Mouse (Mus musculus) G1E (cell line): ENCODE measurements around the gene Htr2b. TPM values are rescaled to one million over a fixed set of nuclear protein-coding genes. Genes with fewer than 3 reads are reported as not detected.
A peak's percentile ranks its signal among the peaks of the same experiment; 100 is the strongest.

Experiments used
- ATAC-seq: 2 replicates; pipeline ENCODE4 v1.8.0; 2016; ENCODE audit warnings: mild to moderate bottlenecking; ENCODE audit not compliant: insufficient number of reproducible peaks, poor library complexity, low FRiP score, severe bottlenecking; ENCODE audit errors: extremely low read depth
- DNase-seq: peaks from one replicate; pipeline ENCODE4 v3.0.0; 2012; ENCODE audit warnings: low spot score
- H3K27me3 ChIP-seq: 2 replicates; pipeline ENCODE4 v1.6.1; 2012; ENCODE audit warnings: mild to moderate bottlenecking, low read length, inconsistent platforms; ENCODE audit not compliant: insufficient read depth
- H3K36me3 ChIP-seq: replicated peaks from 2 replicates; pipeline ENCODE3; 2012; ENCODE audit warnings: mild to moderate bottlenecking, inconsistent platforms
- H3K4me1 ChIP-seq: 2 replicates; pipeline ENCODE4 v1.6.1; 2012; ENCODE audit warnings: low read depth, low read length, inconsistent platforms, mixed read lengths; ENCODE audit not compliant: insufficient read depth
- H3K4me3 ChIP-seq: 2 replicates; pipeline ENCODE4 v1.5.1; 2012; ENCODE audit warnings: low read depth, mild to moderate bottlenecking, inconsistent platforms, low read length, moderate library complexity, mixed read lengths
- H3K9me3 ChIP-seq: replicated peaks from 2 replicates; pipeline ENCODE4 v1.6.1; 2012; ENCODE audit warnings: inconsistent platforms
- CTCF ChIP-seq: IDR thresholded peaks from 2 replicates; pipeline ENCODE4 v1.5.1; 2012; ENCODE audit warnings: low read depth, low read length, inconsistent platforms, mixed read lengths
- GATA1 ChIP-seq: IDR thresholded peaks from 2 replicates; pipeline ENCODE4 v1.6.1; 2012; ENCODE audit warnings: borderline replicate concordance, low read length, inconsistent platforms, mixed read lengths
- GATA2 ChIP-seq: IDR thresholded peaks from 2 replicates; pipeline ENCODE4 v1.6.1; 2012; ENCODE audit warnings: low read depth, low read length, inconsistent platforms, borderline replicate concordance
- POLR2AphosphoS5 ChIP-seq: IDR thresholded peaks from 2 replicates; pipeline ENCODE4 v1.6.1; 2012; ENCODE audit warnings: low read depth, low read length, inconsistent platforms; ENCODE audit not compliant: insufficient replicate concordance
- TAL1 ChIP-seq: conservative IDR thresholded peaks from 2 replicates; pipeline ENCODE4 v1.6.1; 2012; ENCODE audit warnings: low read depth, low read length, inconsistent platforms, mixed read lengths
- polyA plus RNA-seq: library from polyadenylated mRNA; stranded (reverse); fragments of >175 nt; gene quantifications from 2 replicates; pipeline ENCODE4 v1.2.3, GENCODE M21; 2012
- total RNA-seq, 2 experiments: library from RNA; stranded (forward) in 1 of 2; stranded (reverse) in 1 of 2; fragments of 200-1000 nt in 1 of 2; fragments of >200 nt in 1 of 2; fragmentation: Nextera tagmentation in 1 of 2; gene quantifications; 2 replicates each; pipeline ENCODE4 v1.2.3; 2014 to 2017

The Htr2b gene
- total and polyA plus RNA-seq, 3 experiments = 0.11 TPM; not detected in 2

DNA sequence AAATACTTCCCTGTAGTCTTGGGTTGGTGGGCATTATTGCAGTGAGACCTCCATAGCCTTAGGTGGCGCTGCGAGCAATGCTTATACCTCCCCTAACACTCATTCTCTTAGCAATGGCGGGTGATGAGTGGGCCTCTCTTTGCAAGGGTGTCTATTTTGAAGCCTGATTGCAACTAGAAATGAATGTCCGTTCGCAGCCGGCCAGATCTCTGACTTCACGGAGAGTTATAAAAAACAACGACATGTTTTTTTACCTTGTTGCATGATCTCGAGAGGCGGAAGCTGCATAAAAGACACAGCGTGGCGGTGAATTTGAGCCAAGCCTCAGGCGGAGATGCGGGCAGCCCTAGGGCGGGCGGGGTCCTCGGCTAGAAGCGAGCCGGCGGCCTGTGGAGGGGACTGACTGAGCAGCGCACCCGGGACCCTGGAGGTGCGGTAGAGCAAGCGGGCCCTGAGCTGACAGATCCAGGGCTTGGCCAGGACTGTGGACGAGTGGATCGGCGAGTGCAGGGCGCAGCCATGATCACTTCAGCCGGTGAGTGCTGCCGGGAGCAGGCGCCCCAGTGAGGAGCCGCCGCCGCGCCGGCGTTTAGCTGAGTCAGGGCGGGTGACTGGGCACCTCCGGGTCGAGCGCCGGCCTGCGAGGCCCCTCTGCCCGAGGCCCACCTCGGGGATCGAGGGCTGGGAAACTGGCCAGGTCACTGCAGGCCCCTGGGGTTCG lies 47.3 kb downstream of the Htr2b start, which contains the start of gene Psmd1:
Gene Psmd1 (plus strand): TSS at position 117 of the 721 bp plus-strand sequence.
- DNase-seq = peak; percentile 76

DNA sequence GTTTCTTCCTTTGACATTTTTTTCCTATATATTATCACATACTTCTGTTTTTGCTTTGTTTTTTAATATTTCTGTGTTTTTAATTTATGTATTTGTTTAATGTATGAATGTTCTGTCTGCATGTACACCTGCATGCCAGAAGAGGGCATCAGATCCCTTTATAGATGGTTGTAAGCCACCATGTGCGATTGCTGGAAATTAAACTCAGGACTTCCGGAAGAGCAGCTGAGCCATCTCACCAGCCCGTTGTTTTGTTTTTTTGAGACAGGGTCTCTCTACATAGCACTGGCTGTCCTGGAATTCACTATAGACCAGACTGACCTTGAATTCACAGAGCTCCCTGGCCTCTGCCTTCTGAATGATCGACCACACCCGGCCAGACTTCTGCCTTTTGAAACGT lies 49.2 kb downstream of the Htr2b start:
- H3K27me3 ChIP-seq = peaks cover 7% of the 10 kb centered on the region
- H3K4me3 ChIP-seq = no peak overlapping the region
- peaks cover 3% of the 10 kb centered on the region for H3K9me3 ChIP-seq
- H3K4me1 ChIP-seq = peaks cover 42% of the 10 kb centered on the region
- no peak for ATAC-seq
- TF ChIP-seq CTCF (no peak), POLR2AphosphoS5 (no peak), GATA2 (no peak), TAL1 (no peak), GATA1 (no peak)
- DNase-seq = no peak
- peaks cover 11% of the 10 kb centered on the region for H3K36me3 ChIP-seq

More for the DNA sequence above, 47.3 kb downstream of the Htr2b start, which contains the start of gene Psmd1:
- Histone ChIP-seq H3K4me3 (peak within 1 kb of the TSS; percentile 85), H3K36me3 (peaks cover 21% of the 10 kb centered on the region), H3K27me3 (no peaks in the 10 kb centered on the region), H3K4me1 (peaks cover 43% of the 10 kb centered on the region), H3K9me3 (peaks cover 3% of the 10 kb centered on the region)
- peak; percentile 89 for TF ChIP-seq CTCF
- no peak for TF ChIP-seq GATA2
- peak; percentile 85 for ATAC-seq

DNA sequence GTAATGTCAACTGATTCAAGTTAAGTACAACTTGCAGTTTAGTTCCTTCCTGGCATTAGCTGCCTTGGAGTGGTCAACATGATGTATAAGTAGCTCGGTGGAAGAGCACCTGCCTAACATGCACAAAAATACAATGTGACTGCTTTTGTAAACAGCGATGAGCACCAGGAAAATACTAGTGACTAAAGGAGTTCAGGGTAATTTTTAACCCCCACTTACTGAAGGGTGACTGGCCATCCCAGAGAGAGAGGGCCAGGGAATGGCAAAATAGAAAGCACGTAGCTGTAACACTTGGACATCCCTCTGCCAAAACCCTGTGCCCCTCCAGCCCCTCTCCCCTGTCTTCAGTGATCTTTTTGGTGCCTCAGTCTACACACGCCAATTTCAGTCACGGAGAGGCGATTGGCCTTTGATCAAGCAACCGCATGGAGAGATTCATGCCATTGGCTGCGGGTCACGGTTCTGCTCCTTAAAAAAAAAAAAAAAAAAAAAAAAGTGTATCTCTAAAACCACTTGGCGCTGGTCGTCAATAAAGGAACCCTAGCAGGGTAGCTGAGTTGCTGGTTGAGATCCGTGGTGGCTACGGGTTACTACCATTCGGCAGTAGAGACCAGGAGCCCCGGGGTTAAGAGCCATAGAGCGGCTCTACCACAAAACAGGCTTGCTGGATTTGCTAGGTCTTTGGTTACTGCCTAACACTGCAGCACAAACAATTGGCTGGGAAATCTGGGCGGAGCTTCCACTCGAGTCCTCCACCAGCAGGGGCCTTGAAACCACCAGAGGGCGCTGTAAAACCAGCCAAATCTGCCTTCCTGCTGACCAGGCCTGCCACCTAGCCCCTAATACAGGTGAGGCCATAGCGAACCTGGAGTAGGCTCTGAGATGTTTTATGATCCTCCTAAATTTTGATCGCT lies 52.7 kb downstream of the Htr2b start:
- ATAC-seq = peak; percentile 80
- peak; percentile 79 for DNase-seq
- Histone ChIP-seq H3K4me1 (peaks cover 21% of the 10 kb centered on the region), H3K36me3 (no peaks in the 10 kb centered on the region), H3K9me3 (no peaks in the 10 kb centered on the region), H3K27me3 (peaks cover 27% of the 10 kb centered on the region), H3K4me3 (peak overlapping the region; percentile 42; the same call in 1 of the 2 replicates)
- TF ChIP-seq CTCF (peak; percentile 86), GATA1 (no peak), GATA2 (no peak), POLR2AphosphoS5 (no peak), TAL1 (no peak)

DNA sequence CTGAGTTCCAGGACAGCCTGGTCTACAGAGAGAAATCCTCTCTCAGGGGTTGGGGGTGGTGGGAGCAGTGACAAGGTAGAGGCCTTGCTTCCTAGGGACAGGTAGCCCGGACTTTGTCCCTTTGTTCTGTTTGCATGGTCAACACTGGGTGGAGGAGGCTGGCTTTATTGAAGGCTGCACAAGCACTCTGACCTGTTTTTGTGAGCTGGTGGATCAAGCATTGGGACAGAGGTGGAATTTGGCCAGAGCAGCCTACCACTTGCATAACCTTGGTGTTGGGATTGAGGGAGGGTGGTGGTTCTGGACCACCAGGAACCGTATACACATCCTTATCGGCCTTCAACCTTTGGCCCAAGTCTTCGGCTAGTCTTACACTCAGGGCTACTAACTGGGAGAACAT lies 55.5 kb downstream of the Htr2b start:
- Histone ChIP-seq H3K36me3 (no peaks in the 10 kb centered on the region), H3K4me3 (no peak overlapping the region), H3K27me3 (peaks cover 36% of the 10 kb centered on the region), H3K4me1 (peaks cover 12% of the 10 kb centered on the region), H3K9me3 (no peaks in the 10 kb centered on the region)
- ATAC-seq = no peak
- TF ChIP-seq TAL1 = no peak
- no peak for TF ChIP-seq GATA2
- TF ChIP-seq POLR2AphosphoS5 = no peak
- TF ChIP-seq GATA1 = no peak
- TF ChIP-seq CTCF = no peak
- no peak for DNase-seq

DNA sequence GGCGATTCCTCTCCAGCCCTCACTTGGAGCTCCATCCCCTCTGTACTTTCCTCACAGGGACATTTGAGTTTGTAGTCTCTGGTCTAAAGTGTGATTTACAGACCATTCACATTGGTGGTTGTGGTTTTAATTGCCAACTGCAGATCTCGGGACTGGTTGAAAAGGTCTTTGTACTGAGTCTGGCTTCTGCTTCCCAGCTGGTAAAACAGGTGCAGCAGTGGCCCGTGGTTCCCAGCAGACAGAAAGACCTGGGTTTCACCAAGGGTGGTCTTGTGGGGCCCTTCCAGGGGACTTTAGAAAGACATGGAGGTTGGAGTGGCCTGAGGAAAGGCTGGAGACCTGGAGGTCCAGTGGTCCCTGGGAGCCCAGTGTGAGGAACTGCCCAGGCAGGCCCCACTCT lies 56.8 kb downstream of the Htr2b start:
- Histone ChIP-seq H3K36me3 (no peaks in the 10 kb centered on the region), H3K4me1 (peaks cover 12% of the 10 kb centered on the region), H3K27me3 (peaks cover 36% of the 10 kb centered on the region), H3K9me3 (no peaks in the 10 kb centered on the region), H3K4me3 (no peak overlapping the region)
- no peak for DNase-seq
- no peak for ATAC-seq
- TF ChIP-seq CTCF = no peak
- no peak for TF ChIP-seq POLR2AphosphoS5
- no peak for TF ChIP-seq TAL1
- TF ChIP-seq GATA1 = no peak
- no peak for TF ChIP-seq GATA2

DNA sequence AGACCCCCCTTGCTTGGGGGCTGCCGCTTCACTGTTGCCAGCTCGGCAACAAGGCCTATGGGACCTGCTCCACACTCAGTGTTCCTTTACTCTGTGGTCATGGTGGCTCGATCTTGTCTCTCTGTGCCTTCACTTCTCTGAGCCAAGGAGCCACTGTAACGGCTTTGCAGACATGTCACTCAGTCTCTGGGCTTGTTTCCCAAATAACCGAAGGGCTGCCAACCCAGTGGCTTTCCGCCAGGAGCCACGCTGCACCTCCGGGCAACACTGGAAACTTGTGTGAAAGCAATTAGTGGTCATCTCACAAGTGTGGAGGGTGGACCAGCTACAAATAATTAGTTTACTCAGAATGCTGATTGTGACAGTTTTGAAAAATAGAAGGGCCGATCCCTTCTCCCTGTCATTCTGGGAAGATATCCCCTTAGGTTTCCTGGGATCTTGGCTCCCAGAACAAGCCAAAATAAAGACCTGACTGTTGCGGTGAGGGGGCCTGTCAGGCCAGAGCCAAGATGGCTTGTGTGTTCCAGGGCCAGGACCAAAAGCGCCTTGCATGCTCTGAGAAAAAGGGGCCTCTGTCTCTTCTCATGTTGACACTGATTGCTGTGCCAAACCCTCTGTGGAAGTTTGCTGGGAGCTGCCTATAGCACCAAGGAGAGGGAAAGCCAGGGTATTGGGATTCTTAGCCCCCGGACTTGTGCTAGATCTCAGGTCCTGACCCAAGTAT lies 58.4 kb downstream of the Htr2b start:
- no peaks in the 10 kb centered on the region for H3K36me3 ChIP-seq
- H3K4me1 ChIP-seq = no peaks in the 10 kb centered on the region
- TF ChIP-seq GATA1 (no peak), CTCF (no peak), GATA2 (no peak), POLR2AphosphoS5 (no peak), TAL1 (no peak)
- ATAC-seq = no peak
- no peaks in the 10 kb centered on the region for H3K9me3 ChIP-seq
- DNase-seq = no peak
- H3K4me3 ChIP-seq = no peak overlapping the region
- H3K27me3 ChIP-seq = peaks cover 38% of the 10 kb centered on the region

Other genes starting within 250 kb of the Htr2b start
- 51.8 and 67.5 TPM in 2 replicates for gene Itm2c, start 217.7 kb downstream of the Htr2b start, total RNA-seq (2014; fragmentation: Nextera tagmentation)
- gene Itm2c, start 217.7 kb downstream of the Htr2b start, total RNA-seq (2017) = 149 and 176 TPM in 2 replicates
- gene Itm2c, start 217.7 kb downstream of the Htr2b start, polyA plus RNA-seq = 67.9 and 69.9 TPM in 2 replicates
- not detected in 2 replicates for gene 4933407L21Rik, start 183.5 kb downstream of the Htr2b start, total RNA-seq (2014; fragmentation: Nextera tagmentation)
- gene 4933407L21Rik, start 183.5 kb downstream of the Htr2b start, total RNA-seq (2017) = 0.05 TPM in 1 of 2 replicates, not detected in the other
- gene 4933407L21Rik, start 183.5 kb downstream of the Htr2b start, polyA plus RNA-seq = not detected in 2 replicates
- 0.30 and 0.44 TPM in 2 replicates for gene Gpr55, start 151.0 kb downstream of the Htr2b start, total RNA-seq (2014; fragmentation: Nextera tagmentation)
- 0.93 and 1.2 TPM in 2 replicates for gene Gpr55, start 151.0 kb downstream of the Htr2b start, total RNA-seq (2017)
- gene Gpr55, start 151.0 kb downstream of the Htr2b start, polyA plus RNA-seq = 0.14 and 0.37 TPM in 2 replicates
- not detected in 2 replicates for gene Spata3, start 95.2 kb downstream of the Htr2b start, total RNA-seq (2014; fragmentation: Nextera tagmentation)
- gene Spata3, start 95.2 kb downstream of the Htr2b start, total RNA-seq (2017) = 0.52 TPM in 1 of 2 replicates, not detected in the other
- not detected in 2 replicates for gene Spata3, start 95.2 kb downstream of the Htr2b start, polyA plus RNA-seq
- not detected in 2 replicates for gene 2810459M11Rik, start 66.1 kb downstream of the Htr2b start, total RNA-seq (2014; fragmentation: Nextera tagmentation)
- gene 2810459M11Rik, start 66.1 kb downstream of the Htr2b start, total RNA-seq (2017) = 0.11 TPM in 1 of 2 replicates, not detected in the other
- not detected in 2 replicates for gene 2810459M11Rik, start 66.1 kb downstream of the Htr2b start, polyA plus RNA-seq
- 172 and 231 TPM in 2 replicates for gene Psmd1, start 47.6 kb downstream of the Htr2b start, total RNA-seq (2014; fragmentation: Nextera tagmentation)
- gene Psmd1, start 47.6 kb downstream of the Htr2b start, total RNA-seq (2017) = 176 and 200 TPM in 2 replicates
- gene Psmd1, start 47.6 kb downstream of the Htr2b start, polyA plus RNA-seq = 25.5 and 42.8 TPM in 2 replicates
- 8.2 and 15.5 TPM in 2 replicates for gene Gm21972, start 21.7 kb upstream of the Htr2b start, total RNA-seq (2014; fragmentation: Nextera tagmentation)
- gene Gm21972, start 21.7 kb upstream of the Htr2b start, total RNA-seq (2017) = 9.3 and 17.7 TPM in 2 replicates
- 9.2 and 10.7 TPM in 2 replicates for gene Gm21972, start 21.7 kb upstream of the Htr2b start, polyA plus RNA-seq
- 11.2 and 15.0 TPM in 2 replicates for gene Armc9, start 42.8 kb upstream of the Htr2b start, total RNA-seq (2014; fragmentation: Nextera tagmentation)
- gene Armc9, start 42.8 kb upstream of the Htr2b start, total RNA-seq (2017) = 8.0 and 12.3 TPM in 2 replicates
- 4.0 and 4.8 TPM in 2 replicates for gene Armc9, start 42.8 kb upstream of the Htr2b start, polyA plus RNA-seq
- not detected in 2 replicates for gene B3gnt7, start 190.9 kb upstream of the Htr2b start, total RNA-seq (2014; fragmentation: Nextera tagmentation)
- gene B3gnt7, start 190.9 kb upstream of the Htr2b start, total RNA-seq (2017) = 0.12 and 0.16 TPM in 2 replicates
- 0.02 TPM in 1 of 2 replicates, not detected in the other for gene B3gnt7, start 190.9 kb upstream of the Htr2b start, polyA plus RNA-seq
- gene Ncl, start 247.4 kb upstream of the Htr2b start, total RNA-seq (2014; fragmentation: Nextera tagmentation) = 1,241 and 1,318 TPM in 2 replicates
- 259 and 387 TPM in 2 replicates for gene Ncl, start 247.4 kb upstream of the Htr2b start, total RNA-seq (2017)
- gene Ncl, start 247.4 kb upstream of the Htr2b start, polyA plus RNA-seq = 2,119 and 2,262 TPM in 2 replicates